Mouse (Mus musculus): ENCODE measurements around the gene Rpa2.
A peak's percentile ranks its signal among the peaks of the same experiment; 100 is the strongest.
"Not testable (repeated sequence)": the region's sequence is repeated elsewhere in the genome, so short reads cannot be mapped to it uniquely, and the experiment has no call there.

Rpa2 gene

DNA sequence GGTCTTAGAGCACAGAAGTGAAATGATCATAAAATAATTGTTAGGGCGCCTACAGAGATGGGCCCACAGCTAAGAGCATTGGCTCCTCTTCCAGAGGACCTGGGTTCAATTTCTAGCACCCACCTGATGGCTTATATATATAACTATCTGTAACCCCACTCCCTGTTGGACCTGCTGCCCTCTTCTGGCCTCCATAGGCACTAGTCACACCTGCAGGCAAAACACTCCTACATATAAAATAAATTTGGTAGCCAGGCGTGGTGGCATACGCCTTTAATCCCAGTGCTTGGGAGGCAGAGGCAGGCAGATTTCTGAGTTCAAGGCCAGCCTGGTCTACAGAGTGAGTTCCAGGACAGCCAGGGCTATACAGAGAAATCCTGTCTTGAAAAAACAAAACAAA lies 5.0 kb upstream of the Rpa2 start:
- DNase-seq (ENCODE audit: low read depth) = not testable (repeated sequence)

GRCm38 (mm10) chr4:132771776-132772175 lies 3.6 kb downstream of the Rpa2 start:
- DNase-seq (ENCODE audit: low read depth) = no peak

GRCm38 (mm10) chr4:132774905-132775304 lies 6.8 kb downstream of the Rpa2 start:
- DNase-seq (ENCODE audit: low read depth) = peak; percentile 51

GRCm38 (mm10) chr4:132776764-132777163 lies 8.6 kb downstream of the Rpa2 start:
- DNase-seq (ENCODE audit: low read depth) = peak; percentile 78

DNA sequence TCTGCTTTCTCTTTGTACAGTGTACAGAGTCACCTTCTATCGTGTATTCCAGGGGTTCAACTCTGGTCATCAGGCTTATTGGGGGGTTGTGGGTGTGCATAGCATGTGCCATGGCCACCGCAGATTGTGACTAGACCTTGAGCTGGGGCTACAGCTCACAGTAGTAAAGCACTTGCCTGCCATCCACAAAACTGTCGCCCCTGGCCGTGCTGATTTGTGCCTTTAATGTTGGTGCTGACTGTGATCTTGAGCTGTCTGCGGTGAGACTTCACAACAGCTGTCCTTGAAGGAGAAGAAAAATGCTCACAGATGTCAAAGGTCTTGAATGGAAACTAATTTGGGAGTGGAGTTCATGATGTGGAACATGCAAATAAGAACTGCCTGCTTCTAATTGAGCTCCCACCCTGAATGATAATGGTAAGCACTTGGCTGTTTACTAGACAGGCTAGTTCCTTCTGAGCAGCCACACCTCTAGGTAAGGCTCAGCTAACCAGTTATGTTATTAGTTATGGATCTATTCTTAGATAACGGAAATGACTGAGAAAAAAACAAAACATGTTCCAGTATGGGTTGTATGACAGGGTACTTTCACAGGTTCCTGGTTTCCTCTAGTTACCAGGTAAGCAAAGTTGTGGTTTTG lies 10.6 kb downstream of the Rpa2 start:
- DNase-seq (ENCODE audit: low read depth) = no peak

DNA sequence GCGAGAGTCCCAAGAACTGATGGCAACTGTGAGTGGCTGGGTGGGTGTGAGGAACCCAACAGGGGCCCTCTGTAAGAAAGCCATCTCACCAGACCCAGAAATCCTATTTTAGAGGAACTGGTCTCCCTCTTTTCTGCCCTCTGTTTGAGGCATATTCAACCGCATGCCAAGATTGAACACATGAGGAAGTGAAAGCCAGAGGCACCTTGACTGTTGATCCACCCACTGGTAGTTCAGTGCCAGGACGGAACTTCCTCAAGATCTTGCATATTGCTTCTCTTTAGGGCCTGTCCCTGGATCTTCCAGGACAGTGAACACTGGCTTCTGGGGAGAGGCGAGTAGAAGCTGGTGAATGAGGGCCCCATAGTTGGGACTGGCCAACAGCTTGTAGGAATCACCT lies 12.2 kb downstream of the Rpa2 start:
- no peak for DNase-seq (ENCODE audit: low read depth)

GRCm38 (mm10) chr4:132783732-132784131 lies 15.6 kb downstream of the Rpa2 start:
- DNase-seq (ENCODE audit: low read depth) = peak; percentile 65

DNA sequence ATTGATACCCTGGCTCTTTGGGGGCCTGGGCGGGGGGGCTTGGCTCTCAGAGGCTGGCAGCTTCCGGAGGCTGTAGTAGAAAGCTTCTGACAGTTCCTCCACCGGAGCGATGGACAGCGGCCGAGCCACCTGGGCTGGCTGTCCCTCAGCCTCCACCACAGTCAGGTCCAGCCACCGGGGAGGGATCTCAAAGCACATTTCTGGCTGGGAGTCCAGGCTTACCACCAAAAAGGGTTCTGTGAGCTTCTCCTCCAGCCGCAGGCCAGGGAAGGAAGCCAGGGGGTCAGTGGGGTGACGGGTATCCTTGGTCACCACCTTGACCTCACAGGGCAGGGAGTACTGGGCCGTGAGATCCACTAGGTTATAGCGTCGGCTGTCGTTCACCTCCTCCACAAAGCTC lies 17.1 kb downstream of the Rpa2 start:
- no peak for DNase-seq (ENCODE audit: low read depth)

DNA sequence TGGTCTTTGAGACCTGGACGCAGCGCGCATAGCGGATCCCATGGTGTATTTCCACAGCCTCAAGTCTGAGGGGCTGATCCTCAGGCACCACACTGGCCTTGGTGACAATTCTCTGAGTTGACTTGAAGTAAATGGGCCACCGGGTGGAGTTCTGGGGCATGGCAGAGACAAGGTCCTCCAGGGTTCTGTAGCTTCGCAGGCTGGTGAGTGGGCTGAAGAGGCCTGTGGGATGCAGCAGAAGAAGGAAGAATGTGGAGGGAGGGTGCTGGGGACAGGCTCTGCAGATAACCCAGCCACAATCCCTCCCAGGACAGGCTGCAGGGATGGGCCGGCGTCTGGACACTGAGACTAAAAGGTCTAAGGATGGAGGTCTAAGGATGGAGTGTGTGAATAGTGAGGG lies 21.6 kb downstream of the Rpa2 start:
- DNase-seq (ENCODE audit: low read depth) = no peak

GRCm38 (mm10) chr4:132793322-132794004 lies 25.3 kb downstream of the Rpa2 start:
- DNase-seq (ENCODE audit: low read depth) = not testable (repeated sequence)

GRCm38 (mm10) chr4:132794028-132794427 lies 25.9 kb downstream of the Rpa2 start:
- DNase-seq (ENCODE audit: low read depth) = no peak

GRCm38 (mm10) chr4:132794760-132795159 lies 26.6 kb downstream of the Rpa2 start:
- no peak for DNase-seq (ENCODE audit: low read depth)

DNA sequence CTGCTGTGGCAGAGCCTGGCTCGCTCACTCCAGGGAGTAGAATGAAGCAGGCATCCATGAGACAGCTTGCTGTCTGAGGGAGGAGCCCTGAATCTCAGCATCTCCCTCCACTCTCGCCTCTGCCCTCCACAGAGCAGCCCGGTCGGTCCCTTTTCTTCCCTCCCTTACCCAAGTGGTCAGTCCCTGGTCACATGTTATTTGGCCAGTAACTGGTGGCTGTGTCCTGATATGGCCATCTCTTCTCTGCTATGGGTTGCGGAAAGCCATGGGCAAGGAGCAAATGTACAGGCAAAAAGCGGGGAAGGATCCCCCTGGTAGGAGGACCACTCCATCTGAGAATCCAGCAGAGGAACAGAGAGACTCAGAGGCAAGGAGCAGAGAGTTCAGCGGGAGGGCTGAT lies 27.0 kb downstream of the Rpa2 start:
- no peak for DNase-seq (ENCODE audit: low read depth)

DNA sequence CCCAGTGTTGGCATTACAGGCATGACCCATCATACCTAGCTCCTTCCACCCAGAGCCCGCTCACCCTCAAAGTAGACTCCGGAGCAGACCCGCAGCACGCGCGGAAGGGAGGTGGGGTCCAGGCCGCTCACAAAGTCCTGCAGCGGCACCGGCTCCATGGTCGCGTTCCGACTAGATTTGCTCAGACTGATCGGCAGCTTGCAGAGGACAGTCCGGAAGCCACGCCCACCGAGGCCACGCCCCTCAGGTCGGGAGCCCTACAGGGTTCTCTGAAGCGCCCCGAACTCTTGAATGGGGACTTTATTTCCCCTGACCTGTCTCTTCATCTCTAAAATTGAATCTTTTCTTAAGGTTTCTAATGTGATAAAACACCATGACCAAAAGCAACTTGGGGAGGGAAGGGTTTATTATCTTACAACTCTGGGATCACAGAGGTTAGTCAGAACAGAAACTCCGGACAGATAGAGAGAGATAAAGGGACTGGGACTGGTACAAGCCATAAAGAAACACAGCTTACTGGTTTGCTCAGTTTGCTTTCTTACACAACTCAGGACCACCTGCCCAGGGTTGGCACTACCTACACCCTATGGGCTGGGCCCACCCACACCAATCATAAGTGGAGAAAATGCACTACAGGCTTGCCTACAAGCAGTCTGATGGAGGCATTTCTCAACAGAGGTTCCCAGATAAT lies 28.2 kb downstream of the Rpa2 start, which contains the start of gene Themis2:
Gene Themis2, minus strand, starts transcription at position 192 of the 691 bp plus-strand sequence.
- peak; percentile 80 for DNase-seq (ENCODE audit: low read depth)

DNA sequence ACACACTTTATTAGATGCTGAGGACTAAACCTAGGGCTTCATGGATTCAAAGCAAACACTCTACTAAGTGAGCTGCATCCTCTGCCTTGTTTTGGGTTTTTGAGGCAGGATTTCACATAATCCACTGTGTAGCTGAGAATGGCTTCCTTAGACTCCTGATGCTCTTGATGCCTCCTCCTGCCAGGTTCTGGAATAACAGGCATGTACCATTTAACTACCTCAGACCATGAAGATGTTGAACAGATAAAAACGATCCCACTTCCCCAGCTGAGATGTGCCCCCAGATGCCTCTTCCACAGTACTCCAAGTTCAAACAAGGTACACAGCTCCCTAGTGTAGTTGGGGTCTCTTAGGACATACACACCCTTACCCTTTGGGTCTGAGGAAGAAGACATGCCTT lies 29.3 kb downstream of the Rpa2 start:
- no peak for DNase-seq (ENCODE audit: low read depth)

- DNase-seq (ENCODE audit: low read depth) = no peak
These were observed 29.9 kb downstream of the Rpa2 start for GRCm38 (mm10) chr4:132798028-132798427.

- not testable (repeated sequence) for DNase-seq (ENCODE audit: low read depth)
These were observed 30.5 kb downstream of the Rpa2 start for GRCm38 (mm10) chr4:132798666-132799065.

DNA sequence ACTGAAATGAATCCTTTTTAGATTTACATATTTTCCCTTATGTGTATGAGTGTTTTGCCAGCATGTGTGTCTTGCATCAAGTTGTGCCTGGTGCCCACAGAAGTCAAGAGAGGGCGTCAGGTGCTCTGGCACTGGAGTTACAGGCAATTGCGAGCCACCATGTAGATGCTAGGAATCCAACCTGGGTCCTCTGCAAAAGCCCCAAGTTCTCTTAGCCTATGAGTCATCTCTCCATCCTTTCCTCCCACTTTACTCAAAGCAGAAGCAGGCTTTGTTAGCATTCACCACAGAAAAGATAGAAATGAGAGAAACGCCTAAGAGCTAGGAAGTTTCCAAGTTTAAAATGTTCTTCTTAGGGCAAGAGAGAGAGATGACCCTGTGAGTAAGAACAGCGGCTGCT lies 31.7 kb downstream of the Rpa2 start:
- DNase-seq (ENCODE audit: low read depth) = no peak

DNA sequence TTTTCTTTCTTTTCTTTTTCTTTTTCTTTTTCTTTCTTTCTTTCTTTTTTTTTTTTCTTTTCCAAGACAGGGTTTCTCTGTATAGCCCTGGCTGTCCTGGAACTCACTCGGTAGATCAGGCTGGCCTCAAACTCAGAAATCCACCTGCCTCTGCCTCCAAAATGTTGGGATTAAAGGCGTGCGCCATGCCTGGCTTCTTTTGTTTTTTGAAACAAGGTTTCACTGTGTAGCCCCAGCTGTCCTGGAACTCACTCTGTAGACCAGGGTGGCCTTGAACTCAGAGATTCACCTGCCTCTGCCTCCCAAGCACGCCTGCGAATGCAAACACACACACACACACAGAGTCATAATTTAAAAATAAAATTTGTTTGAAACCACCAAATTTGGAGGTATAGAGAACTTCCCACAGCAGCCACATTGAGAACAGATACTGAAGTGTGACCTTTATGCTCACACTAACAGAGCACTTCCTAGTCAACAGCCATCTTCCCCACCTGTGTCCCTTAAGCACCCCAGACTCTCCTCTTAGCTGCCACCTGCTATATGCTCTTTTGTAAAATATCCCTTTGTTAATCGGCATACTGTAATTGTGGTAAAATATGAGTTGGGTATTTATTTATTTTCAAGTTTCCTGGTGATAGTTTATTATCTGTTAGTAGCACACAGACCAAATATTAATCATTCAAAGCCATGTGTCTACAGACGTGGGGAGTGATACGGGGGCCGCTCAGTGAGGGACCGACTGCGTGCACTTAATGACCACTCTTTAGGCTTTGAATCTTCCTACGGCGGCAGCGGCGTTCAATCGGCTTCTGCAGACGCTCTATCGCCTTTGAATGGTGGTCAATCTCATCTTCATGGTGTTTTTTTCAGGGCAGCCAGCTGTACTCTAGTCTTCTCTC lies 33.3 kb downstream of the Rpa2 start:
- DNase-seq (ENCODE audit: low read depth) = no peak

GRCm38 (mm10) chr4:132802171-132802637 lies 34.1 kb downstream of the Rpa2 start:
- peak; percentile 63 for DNase-seq (ENCODE audit: low read depth)

- no peak for DNase-seq (ENCODE audit: low read depth)
These were observed 35.1 kb downstream of the Rpa2 start for GRCm38 (mm10) chr4:132803212-132803611.

- no peak for DNase-seq (ENCODE audit: low read depth)
These were observed 35.7 kb downstream of the Rpa2 start for GRCm38 (mm10) chr4:132803876-132804275.

Data from naive thymus-derived CD4-positive, alpha-beta T cell, adult 2 months (primary cell).